Mouse (Mus musculus): ENCODE data around the gene B4galt3. TPM values are rescaled to one million over a fixed set of nuclear protein-coding genes. Genes with fewer than 3 reads are reported as not detected.

B4galt3 gene
- polyA plus RNA-seq, 1 experiment from 2014 or later = 35.8 TPM

- H3K4me2 ChIP-seq = no peak overlapping the region
- no peak overlapping the region for H3K27ac ChIP-seq
- peaks cover 38% of the 10 kb centered on the region for H3K4me1 ChIP-seq
- 75% methylated on average over 24 of the region's 24 CpGs for WGBS (ENCODE audit: insufficient replicate concordance)
- peaks cover 66% of the 10 kb centered on the region for H3K27me3 ChIP-seq (replicated peaks)
- H3K9me3 ChIP-seq (replicated peaks) = no peaks in the 10 kb centered on the region
- no peak overlapping the region for H3K4me3 ChIP-seq
- ATAC-seq = no peak
- no peak overlapping the region for H3K9ac ChIP-seq
- H3K36me3 ChIP-seq = no peaks in the 10 kb centered on the region
Measured at GRCm38 (mm10) chr1:171256095-171256818, 13.9 kb upstream of the B4galt3 start.

- 48% methylated on average over 15 of the region's 15 CpGs for WGBS (ENCODE audit: insufficient replicate concordance)
- peak overlapping the region; percentile 18; the same call in 1 of the 2 replicates for H3K4me2 ChIP-seq
- no peak overlapping the region for H3K9ac ChIP-seq
- no peak overlapping the region for H3K4me3 ChIP-seq
- H3K9me3 ChIP-seq (replicated peaks) = no peaks in the 10 kb centered on the region
- no peaks in the 10 kb centered on the region for H3K36me3 ChIP-seq
- H3K27me3 ChIP-seq (replicated peaks) = peaks cover 65% of the 10 kb centered on the region
- ATAC-seq = no peak
- no peak overlapping the region for H3K27ac ChIP-seq
- peaks cover 33% of the 10 kb centered on the region for H3K4me1 ChIP-seq
Measured at GRCm38 (mm10) chr1:171256937-171257548, 13.1 kb upstream of the B4galt3 start.

GRCm38 (mm10) chr1:171257781-171258180, 12.3 kb upstream of the B4galt3 start:
- H3K4me2 ChIP-seq = no peak overlapping the region
- no peaks in the 10 kb centered on the region for H3K36me3 ChIP-seq
- H3K4me1 ChIP-seq = peaks cover 33% of the 10 kb centered on the region
- H3K9me3 ChIP-seq (replicated peaks) = no peaks in the 10 kb centered on the region
- no peak for ATAC-seq
- no peak overlapping the region for H3K27ac ChIP-seq
- H3K27me3 ChIP-seq (replicated peaks) = peaks cover 65% of the 10 kb centered on the region
- WGBS (ENCODE audit: insufficient replicate concordance) = 62% methylated on average over 9 of the region's 9 CpGs
- H3K4me3 ChIP-seq = no peak overlapping the region
- H3K9ac ChIP-seq = no peak overlapping the region

GRCm38 (mm10) chr1:171258921-171259320, 11.2 kb upstream of the B4galt3 start:
- 51% methylated on average over 17 of the region's 17 CpGs for WGBS (ENCODE audit: insufficient replicate concordance)
- Histone ChIP-seq H3K27me3 (replicated peaks) (peaks cover 66% of the 10 kb centered on the region), H3K4me3 (0 out of 2 replicates have a peak overlapping the region, but pooled peaks have one; percentile 8), H3K27ac (no peak overlapping the region), H3K36me3 (no peaks in the 10 kb centered on the region), H3K9me3 (replicated peaks) (no peaks in the 10 kb centered on the region), H3K4me1 (peaks cover 34% of the 10 kb centered on the region), H3K9ac (0 out of 2 replicates have a peak overlapping the region, but pooled peaks have one; percentile 18), H3K4me2 (peak overlapping the region; percentile 50)
- no peak for ATAC-seq

GRCm38 (mm10) chr1:171260316-171260715, 9.8 kb upstream of the B4galt3 start:
- H3K4me1 ChIP-seq = peaks cover 34% of the 10 kb centered on the region
- peaks cover 63% of the 10 kb centered on the region for H3K27me3 ChIP-seq (replicated peaks)
- WGBS (ENCODE audit: insufficient replicate concordance) = 29% methylated on average over 3 of the region's 3 CpGs
- no peaks in the 10 kb centered on the region for H3K36me3 ChIP-seq
- H3K4me3 ChIP-seq = no peak overlapping the region
- H3K27ac ChIP-seq = no peak overlapping the region
- no peaks in the 10 kb centered on the region for H3K9me3 ChIP-seq (replicated peaks)
- no peak for ATAC-seq
- H3K4me2 ChIP-seq = no peak overlapping the region
- H3K9ac ChIP-seq = no peak overlapping the region

GRCm38 (mm10) chr1:171262594-171263130, 7.5 kb upstream of the B4galt3 start:
- no peak overlapping the region for H3K4me3 ChIP-seq
- H3K27ac ChIP-seq = peak overlapping the region; percentile 6; the same call in 1 of the 2 replicates
- no peaks in the 10 kb centered on the region for H3K36me3 ChIP-seq
- H3K9me3 ChIP-seq (replicated peaks) = no peaks in the 10 kb centered on the region
- peaks cover 55% of the 10 kb centered on the region for H3K27me3 ChIP-seq (replicated peaks)
- no peak for ATAC-seq
- no peak overlapping the region for H3K9ac ChIP-seq
- peaks cover 47% of the 10 kb centered on the region for H3K4me1 ChIP-seq
- WGBS (ENCODE audit: insufficient replicate concordance) = 2% methylated on average over 8 of the region's 8 CpGs
- H3K4me2 ChIP-seq = peak overlapping the region; percentile 15

- Histone ChIP-seq H3K9me3 (replicated peaks) (no peaks in the 10 kb centered on the region), H3K27me3 (replicated peaks) (peaks cover 51% of the 10 kb centered on the region), H3K9ac (no peak overlapping the region), H3K4me3 (no peak overlapping the region), H3K36me3 (no peaks in the 10 kb centered on the region), H3K4me2 (peak overlapping the region; percentile 15; the same call in 1 of the 2 replicates), H3K27ac (0 out of 2 replicates have a peak overlapping the region, but pooled peaks have one; percentile 22), H3K4me1 (peaks cover 47% of the 10 kb centered on the region)
- no peak for ATAC-seq
- 5% methylated on average over 2 of the region's 2 CpGs for WGBS (ENCODE audit: insufficient replicate concordance)
Measured at GRCm38 (mm10) chr1:171263185-171263611, 6.9 kb upstream of the B4galt3 start.

- H3K36me3 ChIP-seq = no peaks in the 10 kb centered on the region
- peaks cover 47% of the 10 kb centered on the region for H3K27me3 ChIP-seq (replicated peaks)
- WGBS (ENCODE audit: insufficient replicate concordance) = 61% methylated on average over 3 of the region's 3 CpGs
- no peak overlapping the region for H3K4me3 ChIP-seq
- H3K27ac ChIP-seq = peak overlapping the region; percentile 22; the same call in 1 of the 2 replicates
- no peaks in the 10 kb centered on the region for H3K9me3 ChIP-seq (replicated peaks)
- peaks cover 46% of the 10 kb centered on the region for H3K4me1 ChIP-seq
- H3K9ac ChIP-seq = no peak overlapping the region
- H3K4me2 ChIP-seq = no peak overlapping the region
- no peak for ATAC-seq
Measured at GRCm38 (mm10) chr1:171263666-171264461, 6.3 kb upstream of the B4galt3 start.

GRCm38 (mm10) chr1:171265971-171266744, 4.0 kb upstream of the B4galt3 start:
- Histone ChIP-seq H3K9ac (0 out of 2 replicates have a peak overlapping the region, but pooled peaks have one; percentile 10), H3K4me2 (peak overlapping the region; percentile 22), H3K4me3 (no peak overlapping the region), H3K27me3 (replicated peaks) (peaks cover 29% of the 10 kb centered on the region), H3K4me1 (peaks cover 43% of the 10 kb centered on the region), H3K9me3 (replicated peaks) (no peaks in the 10 kb centered on the region), H3K27ac (no peak overlapping the region), H3K36me3 (no peaks in the 10 kb centered on the region)
- no peak for ATAC-seq
- 35% methylated on average over 4 of the region's 4 CpGs for WGBS (ENCODE audit: insufficient replicate concordance)

GRCm38 (mm10) chr1:171268341-171268740, 1.8 kb upstream of the B4galt3 start:
- 50% methylated on average over 1 of the region's 1 CpGs for WGBS (ENCODE audit: insufficient replicate concordance)
- Histone ChIP-seq H3K36me3 (peaks cover 18% of the 10 kb centered on the region), H3K9ac (no peak overlapping the region), H3K4me1 (peaks cover 51% of the 10 kb centered on the region), H3K27ac (no peak overlapping the region), H3K9me3 (replicated peaks) (no peaks in the 10 kb centered on the region), H3K4me2 (no peak overlapping the region), H3K27me3 (replicated peaks) (peaks cover 8% of the 10 kb centered on the region), H3K4me3 (no peak overlapping the region)
- ATAC-seq = no peak

- Histone ChIP-seq H3K9ac (peak overlapping the region; percentile 86), H3K4me2 (peak overlapping the region; percentile 95), H3K27ac (peak overlapping the region; percentile 76), H3K27me3 (replicated peaks) (no peaks in the 10 kb centered on the region), H3K4me1 (peaks cover 61% of the 10 kb centered on the region), H3K9me3 (replicated peaks) (no peaks in the 10 kb centered on the region), H3K36me3 (peaks cover 40% of the 10 kb centered on the region), H3K4me3 (peak overlapping the region; percentile 86)
- 0% methylated on average over 16 of the region's 19 CpGs for WGBS (ENCODE audit: insufficient replicate concordance)
- ATAC-seq = peak; percentile 76
Measured at GRCm38 (mm10) chr1:171270573-171270900, 409 bp downstream of the B4galt3 start.

Data from liver, embryonic 12.5 days (tissue).